Mouse (Mus musculus) stomach, embryonic 16.5 days (tissue): ENCODE measurements around the gene Vps35l. TPM values are rescaled to one million over a fixed set of nuclear protein-coding genes. Genes with fewer than 3 reads are reported as not detected.

Source experiments
- ATAC-seq: fragments of 200-750 bp; cut with Nextera tagmentation; 2 replicates; pipeline ENCODE4 v1.8.0; 2017; ENCODE audit warnings: moderate number of reproducible peaks, moderate TSS enrichment; ENCODE audit not compliant: insufficient read depth, low FRiP score
- H3K27ac ChIP-seq: fragments of 300-500 bp; sonication (generic); 2 replicates; pipeline ENCODE4 v1.5.1; 2014; ENCODE audit warnings: low read length
- H3K27me3 ChIP-seq: fragments of 300-500 bp; sonication (generic); 2 replicates; pipeline ENCODE4 v1.6.1; 2014; ENCODE audit warnings: low read length, control low read depth, mixed read lengths; ENCODE audit not compliant: control insufficient read depth, insufficient read depth
- H3K36me3 ChIP-seq: fragments of 300-500 bp; sonication (generic); 2 replicates; pipeline ENCODE4 v1.6.1; 2014; ENCODE audit warnings: low read length; ENCODE audit not compliant: control insufficient read depth, insufficient read depth
- H3K4me1 ChIP-seq: fragments of 300-500 bp; sonication (generic); 2 replicates; pipeline ENCODE4 v1.6.1; 2014; ENCODE audit warnings: low read length, control low read depth, mixed read lengths; ENCODE audit not compliant: control insufficient read depth, insufficient read depth
- H3K4me2 ChIP-seq: fragments of 300-500 bp; sonication (generic); 2 replicates; pipeline ENCODE4 v1.6.1; 2014; ENCODE audit warnings: low read depth, low read length, mixed read lengths
- H3K4me3 ChIP-seq: fragments of 300-500 bp; sonication (generic); replicated peaks from 2 replicates; pipeline ENCODE4 v1.5.1; 2014; ENCODE audit warnings: mild to moderate bottlenecking, low read length
- H3K9ac ChIP-seq: fragments of 300-500 bp; sonication (generic); 2 replicates; pipeline ENCODE4 v1.6.1; 2014; ENCODE audit warnings: low read length
- H3K9me3 ChIP-seq: fragments of 300-500 bp; sonication (generic); replicated peaks from 2 replicates; pipeline ENCODE4 v1.6.1; 2016; ENCODE audit warnings: low read length, control low read depth; ENCODE audit not compliant: control insufficient read depth
- WGBS: fragments of 180-500 bp; shearing (Covaris S2); extraction: QIAGEN DNeasy Blood & Tissue Kit; methylation state at CpG from one replicate; pipeline ENCODE4 v1.1.7; 2014; 5-methylcytosine and 5-hydroxymethylcytosine counted together
- polyA plus RNA-seq: library from polyadenylated mRNA; unstranded; fragments of >200 nt; fragmentation: Nextera tagmentation; extraction: Ambion mirVana; gene quantifications from 2 replicates; pipeline ENCODE4 v1.2.1, GENCODE M21; 2015

The Vps35l gene
- polyA plus RNA-seq, 1 experiment from 2014 or later: 57.2 TPM

GRCm38 (mm10) chr7:118841796-118842195 is 101.8 kb downstream of the Vps35l start:
- no peak for ATAC-seq
- peaks cover 24% of the 10 kb centered on the region; the same call in 1 of the 2 replicates for H3K36me3 ChIP-seq

GRCm38 (mm10) chr7:118842938-118843337 is 102.9 kb downstream of the Vps35l start:
- Histone ChIP-seq H3K27me3 (no peaks in the 10 kb centered on the region), H3K9ac (no peak overlapping the region), H3K27ac (no peak overlapping the region), H3K4me2 (no peak overlapping the region), H3K36me3 (peaks cover 30% of the 10 kb centered on the region; the same call in 1 of the 2 replicates), H3K4me1 (no peaks in the 10 kb centered on the region), H3K4me3 (no peak overlapping the region), H3K9me3 (no peaks in the 10 kb centered on the region)
- 69% methylated on average over 4 of the region's 4 CpGs for WGBS
- no peak for ATAC-seq

More at GRCm38 (mm10) chr7:118841796-118842195, 101.8 kb downstream of the Vps35l start:
- Histone ChIP-seq H3K9me3 (no peaks in the 10 kb centered on the region), H3K27ac (no peak overlapping the region; the same call in 1 of the 2 replicates), H3K9ac (no peak overlapping the region), H3K4me1 (no peaks in the 10 kb centered on the region), H3K27me3 (no peaks in the 10 kb centered on the region), H3K4me2 (no peak overlapping the region), H3K4me3 (no peak overlapping the region)
- WGBS: 49% methylated on average over 1 of the region's 1 CpGs

- H3K36me3 ChIP-seq: peaks cover 20% of the 10 kb centered on the region; the same call in 1 of the 2 replicates
- no peak overlapping the region for H3K27ac ChIP-seq
- ATAC-seq: no peak
- 63% methylated on average over 5 of the region's 5 CpGs for WGBS
- no peak overlapping the region for H3K4me3 ChIP-seq
- no peak overlapping the region for H3K9ac ChIP-seq
- no peaks in the 10 kb centered on the region for H3K27me3 ChIP-seq
- H3K9me3 ChIP-seq: no peaks in the 10 kb centered on the region
- H3K4me2 ChIP-seq: no peak overlapping the region
- peaks cover 11% of the 10 kb centered on the region for H3K4me1 ChIP-seq
These were observed 105.1 kb downstream of the Vps35l start for GRCm38 (mm10) chr7:118845141-118845540.

GRCm38 (mm10) chr7:118846329-118846728 is 106.3 kb downstream of the Vps35l start:
- Histone ChIP-seq H3K9ac (no peak overlapping the region), H3K27ac (no peak overlapping the region), H3K36me3 (peaks cover 26% of the 10 kb centered on the region; the same call in 1 of the 2 replicates), H3K9me3 (no peaks in the 10 kb centered on the region), H3K4me1 (peaks cover 20% of the 10 kb centered on the region), H3K4me3 (no peak overlapping the region), H3K27me3 (no peaks in the 10 kb centered on the region), H3K4me2 (no peak overlapping the region)
- no peak for ATAC-seq
- 80% methylated on average over 4 of the region's 4 CpGs for WGBS

GRCm38 (mm10) chr7:118848796-118849195 is 108.8 kb downstream of the Vps35l start:
- H3K4me1 ChIP-seq: peaks cover 20% of the 10 kb centered on the region
- ATAC-seq: peak; percentile 78
- peaks cover 38% of the 10 kb centered on the region; the same call in 1 of the 2 replicates for H3K36me3 ChIP-seq
- H3K4me2 ChIP-seq: no peak overlapping the region
- no peaks in the 10 kb centered on the region for H3K27me3 ChIP-seq
- H3K9ac ChIP-seq: no peak overlapping the region
- peak overlapping the region; percentile 14 for H3K27ac ChIP-seq
- H3K9me3 ChIP-seq: no peaks in the 10 kb centered on the region
- H3K4me3 ChIP-seq: no peak overlapping the region
- 51% methylated on average over 10 of the region's 10 CpGs for whole genome bisulfite sequencing

- peaks cover 28% of the 10 kb centered on the region for H3K4me1 ChIP-seq
- WGBS: 66% methylated on average over 5 of the region's 5 CpGs
- H3K9me3 ChIP-seq: no peaks in the 10 kb centered on the region
- no peak overlapping the region for H3K9ac ChIP-seq
- no peaks in the 10 kb centered on the region for H3K27me3 ChIP-seq
- no peak overlapping the region for H3K4me3 ChIP-seq
- H3K36me3 ChIP-seq: peaks cover 35% of the 10 kb centered on the region; the same call in 1 of the 2 replicates
- no peak for ATAC-seq
- H3K4me2 ChIP-seq: no peak overlapping the region
- peak overlapping the region; percentile 14; the same call in 1 of the 2 replicates for H3K27ac ChIP-seq
These were observed 109.7 kb downstream of the Vps35l start for GRCm38 (mm10) chr7:118849543-118850250.

- WGBS: 64% methylated on average over 9 of the region's 9 CpGs
- Histone ChIP-seq H3K4me3 (no peak overlapping the region), H3K27ac (no peak overlapping the region), H3K4me2 (no peak overlapping the region), H3K36me3 (peaks cover 31% of the 10 kb centered on the region; the same call in 1 of the 2 replicates), H3K9ac (no peak overlapping the region; the same call in 1 of the 2 replicates), H3K9me3 (no peaks in the 10 kb centered on the region), H3K4me1 (peaks cover 30% of the 10 kb centered on the region), H3K27me3 (no peaks in the 10 kb centered on the region)
- no peak for ATAC-seq
These were observed 110.8 kb downstream of the Vps35l start for GRCm38 (mm10) chr7:118850676-118851290.

- Histone ChIP-seq H3K4me1 (peaks cover 34% of the 10 kb centered on the region), H3K9ac (no peak overlapping the region), H3K4me2 (no peak overlapping the region), H3K27me3 (no peaks in the 10 kb centered on the region), H3K27ac (no peak overlapping the region), H3K9me3 (no peaks in the 10 kb centered on the region), H3K4me3 (no peak overlapping the region), H3K36me3 (peaks cover 26% of the 10 kb centered on the region; the same call in 1 of the 2 replicates)
- ATAC-seq: no peak
- WGBS: 87% methylated on average over 7 of the region's 7 CpGs
These were observed 111.5 kb downstream of the Vps35l start for GRCm38 (mm10) chr7:118851571-118851970.

GRCm38 (mm10) chr7:118852611-118853010 is 112.6 kb downstream of the Vps35l start:
- WGBS: 78% methylated on average over 4 of the region's 4 CpGs

More at GRCm38 (mm10) chr7:118852611-118853010, 112.6 kb downstream of the Vps35l start:
- peaks cover 21% of the 10 kb centered on the region; the same call in 1 of the 2 replicates for H3K36me3 ChIP-seq
- no peak overlapping the region for H3K4me2 ChIP-seq
- no peak overlapping the region for H3K27ac ChIP-seq
- H3K4me3 ChIP-seq: no peak overlapping the region
- no peaks in the 10 kb centered on the region for H3K27me3 ChIP-seq
- H3K4me1 ChIP-seq: peaks cover 34% of the 10 kb centered on the region
- no peak overlapping the region for H3K9ac ChIP-seq
- H3K9me3 ChIP-seq: no peaks in the 10 kb centered on the region
- no peak for ATAC-seq
